Mouse (Mus musculus) MEL (cell line): ENCODE results near the gene Zbtb3. TPM values are rescaled to one million over a fixed set of nuclear protein-coding genes. Genes with fewer than 3 reads are reported as not detected.
A peak's percentile ranks its signal among the peaks of the same experiment; 100 is the strongest.

ENCODE experiments used
- DNase-seq: peaks from one replicate; pipeline ENCODE4 v3.0.0; 2011; ENCODE audit warnings: low read depth, low spot score
- H3K27ac ChIP-seq: 2 replicates; pipeline ENCODE4 v1.5.1; 2012; ENCODE audit warnings: low read depth, mild to moderate bottlenecking, control low read depth, low read length, moderate library complexity; ENCODE audit not compliant: control insufficient read depth
- H3K27me3 ChIP-seq, 2 experiments: fragments of 150-350 bp in 1 of 2; sonication (generic) in 1 of 2; 2 replicates each; pipeline ENCODE4 v1.6.1; 2012; ENCODE audit warnings: low read length in 2 of 2, mild to moderate bottlenecking in 2 of 2, improper control_type of control experiment in 1 of 2, moderate library complexity in 1 of 2; ENCODE audit not compliant: insufficient read depth in 2 of 2, control insufficient read depth in 1 of 2
- H3K36me3 ChIP-seq, 2 experiments: 2 replicates each; pipeline ENCODE4 v1.6.1; 2012 to 2014; ENCODE audit warnings: low read length in 2 of 2, improper control_type of control experiment in 1 of 2, inconsistent platforms in 1 of 2, mild to moderate bottlenecking in 1 of 2; ENCODE audit not compliant: insufficient read depth in 2 of 2, control insufficient read depth in 1 of 2
- H3K4me1 ChIP-seq, 2 experiments: fragments of 150-350 bp in 1 of 2; sonication (generic) in 1 of 2; 2 replicates each; pipeline ENCODE4 v1.6.1; 2012; ENCODE audit warnings: low read length in 2 of 2, improper control_type of control experiment in 1 of 2, mild to moderate bottlenecking in 1 of 2; ENCODE audit not compliant: insufficient read depth in 2 of 2, control insufficient read depth in 1 of 2
- H3K4me3 ChIP-seq, 2 experiments: fragments of 150-350 bp in 1 of 2; sonication (generic) in 1 of 2; 2 replicates each; pipeline ENCODE4 v1.5.1; 2012; ENCODE audit warnings: low read depth in 2 of 2, low read length in 2 of 2, mild to moderate bottlenecking in 2 of 2, moderate library complexity in 2 of 2, control low read depth in 1 of 2, improper control_type of control experiment in 1 of 2; ENCODE audit not compliant: control insufficient read depth in 1 of 2, insufficient read depth in 1 of 2
- H3K79me2 ChIP-seq: 2 replicates; pipeline ENCODE4 v1.6.1; 2012; ENCODE audit warnings: mild to moderate bottlenecking, low read length, moderate library complexity; ENCODE audit not compliant: control insufficient read depth, poor library complexity, insufficient read depth
- H3K9ac ChIP-seq: 2 replicates; pipeline ENCODE4 v1.6.1; 2012; ENCODE audit warnings: low read depth, mild to moderate bottlenecking, control low read depth, low read length, moderate library complexity; ENCODE audit not compliant: control insufficient read depth, poor library complexity, severe bottlenecking
- H3K9me3 ChIP-seq: fragments of 150-350 bp; sonication (generic); replicated peaks from 2 replicates; pipeline ENCODE4 v1.6.1; 2012; ENCODE audit warnings: mild to moderate bottlenecking, low read length, improper control_type of control experiment, moderate library complexity; ENCODE audit not compliant: insufficient read depth
- CHD1 ChIP-seq: IDR thresholded peaks from 2 replicates; pipeline ENCODE4 v1.6.1; 2012; ENCODE audit warnings: low read depth, mild to moderate bottlenecking, inconsistent platforms, low read length, improper control_type of control experiment
- CHD2 ChIP-seq: IDR thresholded peaks from 2 replicates; pipeline ENCODE4 v1.6.1; 2011; ENCODE audit warnings: low read length, improper control_type of control experiment
- ELF1 ChIP-seq: IDR thresholded peaks from 2 replicates; pipeline ENCODE4 v1.6.1; 2014; ENCODE audit warnings: low read depth, mild to moderate bottlenecking, inconsistent platforms, low read length, improper control_type of control experiment, moderate library complexity
- EP300 ChIP-seq, 2 experiments: IDR thresholded peaks; 2 replicates each; pipeline ENCODE4 v1.6.1; 2011; ENCODE audit warnings: improper control_type of control experiment in 2 of 2, low read length in 2 of 2, low read depth in 1 of 2, mild to moderate bottlenecking in 1 of 2
- ETS1 ChIP-seq: IDR thresholded peaks from 2 replicates; pipeline ENCODE4 v1.6.1; 2012; ENCODE audit warnings: low read depth, mild to moderate bottlenecking, inconsistent platforms, low read length, improper control_type of control experiment, moderate library complexity
- GATA1 ChIP-seq: IDR thresholded peaks from 2 replicates; pipeline ENCODE4 v1.6.1; 2011; ENCODE audit warnings: low read depth, low read length, improper control_type of control experiment
- HCFC1 ChIP-seq: IDR thresholded peaks from 2 replicates; pipeline ENCODE4 v1.6.1; 2012; ENCODE audit warnings: low read depth, mild to moderate bottlenecking, inconsistent platforms, low read length, improper control_type of control experiment, moderate library complexity
- JUND ChIP-seq: IDR thresholded peaks from 2 replicates; pipeline ENCODE4 v1.6.1; 2011; ENCODE audit warnings: low read depth, mild to moderate bottlenecking, improper control_type of control experiment, low read length
- MAX ChIP-seq: IDR thresholded peaks from 2 replicates; pipeline ENCODE4 v1.6.1; 2011; ENCODE audit warnings: low read length, improper control_type of control experiment
- MAZ ChIP-seq: IDR thresholded peaks from 2 replicates; pipeline ENCODE4 v1.6.1; 2012; ENCODE audit warnings: low read depth, mild to moderate bottlenecking, inconsistent platforms, low read length, improper control_type of control experiment
- MXI1 ChIP-seq: IDR thresholded peaks from 2 replicates; pipeline ENCODE4 v1.6.1; 2011; ENCODE audit warnings: mild to moderate bottlenecking, low read depth, low read length, improper control_type of control experiment
- MYC ChIP-seq: IDR thresholded peaks from 2 replicates; pipeline ENCODE4 v1.6.1; 2011; ENCODE audit warnings: low read depth, mild to moderate bottlenecking, low read length, improper control_type of control experiment, moderate library complexity
- NELFE ChIP-seq: IDR thresholded peaks from 2 replicates; pipeline ENCODE4 v1.6.1; 2011; ENCODE audit warnings: low read depth, low read length, improper control_type of control experiment
- POLR2A ChIP-seq, 2 experiments: IDR thresholded peaks; 2 replicates each; pipeline ENCODE4 v1.6.1; 2011 to 2012; ENCODE audit warnings: low read length in 2 of 2, mild to moderate bottlenecking in 2 of 2, control low read depth in 1 of 2, improper control_type of control experiment in 1 of 2, low read depth in 1 of 2, moderate library complexity in 1 of 2; ENCODE audit not compliant: control insufficient read depth in 1 of 2, insufficient read depth in 1 of 2, poor library complexity in 1 of 2
- POLR2AphosphoS5 ChIP-seq: IDR thresholded peaks from 2 replicates; pipeline ENCODE4 v1.6.1; 2012; ENCODE audit warnings: low read depth, borderline replicate concordance, mild to moderate bottlenecking, inconsistent platforms, low read length, moderate library complexity, mixed read lengths
- RAD21 ChIP-seq: IDR thresholded peaks from 2 replicates; pipeline ENCODE4 v1.6.1; 2011; ENCODE audit warnings: mild to moderate bottlenecking, low read depth, low read length, improper control_type of control experiment
- RCOR1 ChIP-seq: IDR thresholded peaks from 2 replicates; pipeline ENCODE4 v1.6.1; 2012; ENCODE audit warnings: low read depth, mild to moderate bottlenecking, inconsistent platforms, low read length, improper control_type of control experiment
- SIN3A ChIP-seq: IDR thresholded peaks from 2 replicates; pipeline ENCODE4 v1.6.1; 2012; ENCODE audit warnings: low read length, improper control_type of control experiment, inconsistent platforms
- SMC3 ChIP-seq: IDR thresholded peaks from 2 replicates; pipeline ENCODE4 v1.6.1; 2011; ENCODE audit warnings: low read depth, low read length, improper control_type of control experiment
- TAL1 ChIP-seq: IDR thresholded peaks from 2 replicates; pipeline ENCODE4 v1.6.1; 2012; ENCODE audit warnings: mild to moderate bottlenecking, inconsistent platforms, low read length, moderate library complexity, mixed read lengths
- TBP ChIP-seq: IDR thresholded peaks from 2 replicates; pipeline ENCODE4 v1.8.0; 2011; ENCODE audit warnings: low read depth, low read length, improper control_type of control experiment
- TCF12 ChIP-seq: IDR thresholded peaks from 2 replicates; pipeline ENCODE4 v1.6.1; 2014; ENCODE audit warnings: low read depth, mild to moderate bottlenecking, inconsistent platforms, low read length, improper control_type of control experiment, moderate library complexity
- UBTF ChIP-seq: IDR thresholded peaks from 2 replicates; pipeline ENCODE4 v1.6.1; 2012; ENCODE audit warnings: low read depth, mild to moderate bottlenecking, inconsistent platforms, low read length, improper control_type of control experiment, moderate library complexity, borderline replicate concordance; ENCODE audit not compliant: insufficient read depth
- ZC3H11A ChIP-seq: IDR thresholded peaks from 2 replicates; pipeline ENCODE4 v1.6.1; 2012; ENCODE audit warnings: low read depth, mild to moderate bottlenecking, inconsistent platforms, low read length, improper control_type of control experiment
- ZKSCAN1 ChIP-seq: IDR thresholded peaks from 2 replicates; pipeline ENCODE4 v1.6.1; 2012; ENCODE audit warnings: low read depth, mild to moderate bottlenecking, inconsistent platforms, low read length, improper control_type of control experiment, moderate library complexity
- ZMIZ1 ChIP-seq: IDR thresholded peaks from 2 replicates; pipeline ENCODE4 v1.6.1; 2012; ENCODE audit warnings: low read depth, mild to moderate bottlenecking, inconsistent platforms, low read length, improper control_type of control experiment, moderate library complexity
- ZNF384 ChIP-seq: IDR thresholded peaks from 2 replicates; pipeline ENCODE4 v1.6.1; 2012; ENCODE audit warnings: low read depth, mild to moderate bottlenecking, inconsistent platforms, low read length, improper control_type of control experiment
- polyA plus RNA-seq, 2 experiments: library from polyadenylated mRNA; stranded (reverse) in 1 of 2; unstranded in 1 of 2; fragments of >175 nt in 1 of 2; fragments of >200 nt in 1 of 2; gene quantifications; 2 replicates each; pipeline versions ENCODE4 v1.2.1 to v1.2.4; 2012; ENCODE audit warnings: low replicate concordance in 2 of 2, low read depth in 1 of 2; ENCODE audit not compliant: insufficient read length in 2 of 2, insufficient read depth in 1 of 2, missing spikeins in 1 of 2
- total RNA-seq: library from RNA; depleted of rRNA; stranded (reverse); fragments of 300-350 nt; gene quantifications from 2 replicates; pipeline ENCODE4 v1.2.3, GENCODE M21; 2012

Gene Zbtb3
- total and polyA plus RNA-seq, 3 experiments = 2.4 to 2.9 TPM; not detected in 1

DNA sequence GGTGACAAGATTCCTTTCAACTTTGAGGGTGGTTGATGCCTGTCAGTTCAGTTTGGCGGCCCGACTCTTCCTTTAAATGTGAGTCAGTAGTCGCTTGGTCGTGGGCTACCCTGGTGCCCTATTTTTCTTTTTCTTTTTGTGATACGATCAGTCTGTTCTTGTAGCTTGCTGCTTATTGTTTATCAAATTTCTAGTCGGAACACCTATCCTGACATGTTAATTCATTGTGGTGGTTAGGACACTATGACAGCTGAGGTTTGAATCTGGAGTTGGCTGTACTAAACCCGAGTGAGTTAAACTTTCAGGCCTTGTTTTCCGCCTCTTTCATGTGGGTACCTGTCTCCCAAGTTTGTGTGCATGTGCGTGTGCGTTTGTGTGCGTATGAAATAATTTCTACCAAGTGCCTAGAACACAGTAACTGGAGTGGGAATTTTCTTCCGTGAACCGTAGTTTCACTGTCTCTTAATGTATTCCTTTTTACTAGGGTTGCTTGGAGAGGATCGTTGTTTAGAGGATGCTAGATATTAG lies 44.8 kb upstream of the Zbtb3 start:
- H3K4me1 ChIP-seq = peaks cover 7 to 22% of the 10 kb centered on the region in 2 experiments; a peak in 3 of 4 replicates
- H3K27me3 ChIP-seq = no peaks in the 10 kb centered on the region
- no peaks in the 10 kb centered on the region for H3K9me3 ChIP-seq
- H3K9ac ChIP-seq = peak overlapping the region; percentile 91
- no peak for TF ChIP-seq ETS1
- TF ChIP-seq POLR2A (IDR thresholded peaks at IDR 0.05; ENCODE audit: control insufficient read depth in 1 of 2, insufficient read depth in 1 of 2, low read depth in 1 of 2, low read length in 2 of 2, poor library complexity in 1 of 2) = no peak
- no peak for TF ChIP-seq ELF1
- TF ChIP-seq MXI1 = peak; percentile 70
- no peak for TF ChIP-seq TBP
- 0 out of 2 replicates have a peak, but pooled peaks have one; percentile 16 for TF ChIP-seq MAX
- no peak for TF ChIP-seq POLR2AphosphoS5
- no peak for TF ChIP-seq ZNF384
- TF ChIP-seq NELFE = no peak
- TF ChIP-seq CHD2 = no peak
- peak; percentile 48; the same call in 1 of the 2 replicates for TF ChIP-seq SIN3A
- no peak for TF ChIP-seq JUND
- no peak for TF ChIP-seq ZC3H11A
- TF ChIP-seq RAD21 = no peak
- TF ChIP-seq MAZ = no peak
- TF ChIP-seq ZMIZ1 = no peak
- peak; percentile 86; the same call in 1 of the 2 replicates for TF ChIP-seq CHD1
- TF ChIP-seq TCF12 = no peak
- H3K4me3 ChIP-seq = peak overlapping the region; percentile 72 to 87
- H3K36me3 ChIP-seq = peaks cover 7 to 26% of the 10 kb centered on the region in 2 experiments
- H3K27ac ChIP-seq = peak overlapping the region; percentile 78
- DNase-seq = peak; percentile 68
- peaks cover 63% of the 10 kb centered on the region for H3K79me2 ChIP-seq

DNA sequence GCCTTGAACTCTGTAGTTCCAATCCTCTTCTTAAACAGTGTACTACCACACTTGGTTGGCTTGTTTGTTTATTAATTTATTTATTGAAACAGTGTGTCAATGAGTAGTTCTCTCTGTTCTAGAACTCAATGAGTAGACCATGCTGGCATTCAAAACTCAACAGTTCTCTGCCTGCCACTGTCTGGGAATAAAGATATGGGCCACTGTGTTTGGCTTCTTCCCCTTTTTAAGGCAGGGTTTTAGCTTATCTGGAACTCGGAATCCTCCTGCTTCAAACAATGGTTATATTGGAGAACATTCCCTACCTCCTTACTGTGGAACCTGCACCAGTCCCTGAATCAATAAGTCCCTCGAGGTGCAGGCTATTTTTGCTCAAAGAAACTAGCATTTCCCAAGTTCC lies 43.5 kb upstream of the Zbtb3 start:
- TF ChIP-seq MYC = 0 out of 2 replicates have a peak, but pooled peaks have one; percentile 49
- peak; percentile 79 for TF ChIP-seq ETS1
- peak; percentile 73 for TF ChIP-seq TBP
- TF ChIP-seq POLR2A (IDR thresholded peaks at IDR 0.05; ENCODE audit: control insufficient read depth in 1 of 2, insufficient read depth in 1 of 2, low read depth in 1 of 2, low read length in 2 of 2, poor library complexity in 1 of 2) = peak in 1 of 2 experiments; percentile 47; a peak in 1 of 4 replicates
- TF ChIP-seq SMC3 = no peak
- peak; percentile 85 to 92 for TF ChIP-seq EP300 (IDR thresholded peaks at IDR 0.05; ENCODE audit: low read depth in 1 of 2, low read length in 2 of 2)
- TF ChIP-seq UBTF = no peak
- TF ChIP-seq RCOR1 = peak; percentile 34; the same call in 1 of the 2 replicates
- TF ChIP-seq GATA1 = peak; percentile 90
- TF ChIP-seq MAZ = no peak
- TF ChIP-seq HCFC1 = no peak
- TF ChIP-seq NELFE = no peak
- TF ChIP-seq ZKSCAN1 = no peak
- TF ChIP-seq TAL1 = peak; percentile 93
- TF ChIP-seq TCF12 = peak; percentile 84
- TF ChIP-seq SIN3A = peak; percentile 91
- peak; percentile 91 for TF ChIP-seq MXI1
- Histone ChIP-seq H3K4me3 (peak overlapping the region; percentile 60 to 87), H3K36me3 (peaks cover 17 to 26% of the 10 kb centered on the region in 2 experiments), H3K79me2 (peaks cover 66% of the 10 kb centered on the region), H3K27ac (peak overlapping the region; percentile 90), H3K9me3 (no peaks in the 10 kb centered on the region), H3K27me3 (no peaks in the 10 kb centered on the region), H3K9ac (peak overlapping the region; percentile 91), H3K4me1 (peaks cover 7 to 22% of the 10 kb centered on the region in 2 experiments; a peak in 3 of 4 replicates)
- DNase-seq = peak; percentile 91
